Mouse (Mus musculus): ENCODE measurements at regions not wholly inside any gene's neighbourhood (a gene's known extent, or its start where the extent isn't known, plus 50 kb on each side); places are given as distances from the start of the nearest gene placed in this dataset.

- no peak for TF ChIP-seq EP300 (IDR thresholded peaks at IDR 0.05)
- TF ChIP-seq CTCF (IDR thresholded peaks at IDR 0.05): no peak
These were observed 71.9 kb upstream of the Slc7a12 start for GRCm38 (mm10) chr3:14408435-14409125.
